Mouse (Mus musculus) lung, adult 2 months (tissue): ENCODE measurements around the gene Smyd1.

ENCODE experiments used
- CTCF ChIP-seq: fragments of 200-500 bp; IDR thresholded peaks from 2 replicates; pipeline ENCODE4 v1.5.1; 2011; ENCODE audit warnings: mild to moderate bottlenecking, low read length, control low read depth; ENCODE audit not compliant: insufficient read depth
- POLR2A ChIP-seq: fragments of 200-500 bp; IDR thresholded peaks from 2 replicates; pipeline ENCODE4 v1.6.1; 2011; ENCODE audit warnings: low read depth, mild to moderate bottlenecking, control low read depth, low read length, borderline replicate concordance; ENCODE audit errors: extremely low read depth

DNA sequence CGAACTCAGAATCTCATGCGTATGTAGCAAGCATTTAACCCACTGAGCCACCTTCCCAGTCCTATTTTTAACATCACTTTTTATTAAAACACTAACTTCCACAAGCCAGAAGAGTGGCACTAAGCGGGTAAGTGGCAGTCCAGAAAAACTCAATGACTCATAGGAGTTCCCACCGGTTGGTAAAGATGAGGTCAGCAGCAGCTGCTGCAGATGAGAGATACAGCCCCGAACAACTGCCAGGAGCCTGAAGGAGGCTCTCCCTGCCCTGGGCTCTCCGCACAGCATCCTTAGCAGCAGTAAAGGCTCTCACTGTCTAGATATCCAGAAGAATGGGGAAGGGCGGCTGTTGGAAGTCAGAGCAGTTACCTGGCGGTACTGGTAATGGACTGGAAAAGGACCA is 71.1 kb downstream of the Smyd1 start:
- TF ChIP-seq POLR2A (no peak), CTCF (no peak)
